Mouse (Mus musculus) adrenal gland, adult 8-10 months (tissue): Measurements from ENCODE around the gene Sgcd. TPM values are rescaled to one million over a fixed set of nuclear protein-coding genes. Genes with fewer than 3 reads are reported as not detected.

Source experiments
- DNase-seq: peaks from one replicate; pipeline ENCODE4 v3.0.0; 2022
- total RNA-seq, 4 experiments: library from RNA; stranded (reverse); gene quantifications; 2 replicates each; pipeline ENCODE4 v1.2.4; 2022

Gene Sgcd
- total RNA-seq, 4 experiments from 2014 or later, result 7.8 to 18.0 (median 8.9) TPM

DNA sequence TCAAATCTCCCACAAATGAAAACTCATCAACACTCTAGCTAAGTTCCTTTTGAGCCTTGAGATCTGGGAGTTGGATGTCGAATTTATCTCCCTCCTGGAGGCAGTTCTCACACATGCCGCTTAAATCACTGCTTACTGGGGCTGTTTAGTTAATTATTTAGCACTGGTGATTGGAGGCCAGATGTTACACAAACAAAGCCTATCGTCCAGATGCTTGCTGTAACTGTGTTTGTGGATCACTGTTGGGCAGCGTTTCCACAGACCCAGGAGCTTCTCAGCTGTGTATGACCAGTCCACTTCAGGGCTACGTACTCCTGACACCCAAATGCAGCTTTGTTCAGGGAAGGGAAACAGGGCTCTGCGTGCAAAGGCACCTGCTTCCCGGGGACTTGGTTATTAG lies 858.8 kb downstream of the Sgcd start:
- no peak for DNase-seq

DNA sequence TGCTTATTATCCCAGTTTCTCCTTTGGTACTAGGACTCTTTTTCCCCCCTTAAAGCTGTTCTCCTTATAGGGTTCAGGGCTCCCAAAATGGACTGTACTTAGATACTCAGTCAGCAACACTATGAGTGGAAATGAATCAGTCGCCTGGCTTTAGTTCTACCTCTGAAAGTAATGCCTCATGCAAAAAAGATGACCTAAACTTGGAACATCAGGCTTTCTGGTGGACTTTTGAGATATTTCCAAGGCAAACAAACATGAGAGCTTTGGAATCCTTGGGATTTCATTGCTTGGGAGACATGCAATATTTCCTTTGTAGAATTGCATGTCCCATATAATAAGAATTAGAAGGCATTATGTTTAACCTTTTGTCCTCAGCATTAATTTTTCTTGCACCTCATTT lies 859.6 kb downstream of the Sgcd start:
- DNase-seq, result no peak

DNA sequence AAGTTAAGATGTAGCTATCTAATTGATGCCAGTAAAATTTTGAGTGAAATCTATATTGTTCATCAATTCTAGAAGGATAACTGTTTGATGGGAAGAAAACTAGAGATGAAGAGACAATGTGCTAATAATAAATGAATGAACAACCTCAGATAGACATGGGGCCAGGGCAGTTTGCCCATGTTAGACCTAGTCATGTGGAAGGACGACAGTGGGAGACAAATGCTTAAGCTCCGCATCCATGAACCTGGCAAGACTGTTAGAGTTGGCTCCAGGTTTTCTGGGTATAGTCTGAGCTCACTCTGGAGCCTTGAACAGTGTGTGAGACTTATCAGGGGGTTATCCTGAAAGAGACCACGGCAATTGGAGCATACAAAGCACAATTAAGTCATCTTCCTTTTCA lies 860.4 kb downstream of the Sgcd start:
- DNase-seq, result no peak

DNA sequence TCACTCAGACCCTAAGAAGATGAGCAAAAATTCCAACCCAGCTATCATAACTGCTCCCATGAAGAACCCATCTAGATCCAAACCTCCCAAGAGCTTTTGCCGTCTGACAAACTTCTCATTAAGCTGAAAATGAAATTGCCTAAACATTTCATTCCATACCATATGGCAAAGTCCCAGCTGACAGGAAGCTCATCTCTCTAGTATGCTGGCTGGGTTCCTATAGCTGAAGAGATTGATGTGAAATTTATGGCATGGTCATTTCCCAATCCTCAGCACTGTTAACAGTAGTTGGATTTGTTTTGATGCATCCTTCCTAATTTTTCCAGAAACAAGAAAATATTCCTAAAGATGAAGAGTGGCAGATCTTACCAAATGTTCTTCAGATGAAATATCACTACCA lies 867.9 kb downstream of the Sgcd start:
- DNase-seq, result no peak

DNA sequence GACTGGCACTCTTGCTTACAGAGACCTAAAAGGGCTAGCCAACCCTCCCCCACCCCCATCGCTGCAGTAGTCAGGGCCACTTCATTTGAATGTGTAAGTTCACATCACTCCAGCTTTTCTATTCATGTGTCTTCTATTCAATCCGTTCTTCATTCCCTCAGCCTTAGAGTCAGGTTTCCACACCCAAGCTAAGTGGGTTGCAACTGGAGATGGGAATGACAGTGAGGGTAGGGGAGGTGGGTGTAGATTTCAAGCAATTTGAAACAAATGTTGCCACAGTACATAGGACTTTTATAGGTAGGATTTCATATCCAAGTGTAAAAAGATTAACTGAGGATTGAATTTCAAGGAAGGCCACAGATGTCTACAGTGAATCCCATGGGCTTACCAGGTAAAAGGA lies 870.9 kb downstream of the Sgcd start:
- no peak for DNase-seq

GRCm38 (mm10) chr11:47114366-47114765 lies 874.4 kb downstream of the Sgcd start:
- DNase-seq, result no peak

- DNase-seq, result no peak
Observed at GRCm38 (mm10) chr11:47113081-47113480, 875.7 kb downstream of the Sgcd start.

DNA sequence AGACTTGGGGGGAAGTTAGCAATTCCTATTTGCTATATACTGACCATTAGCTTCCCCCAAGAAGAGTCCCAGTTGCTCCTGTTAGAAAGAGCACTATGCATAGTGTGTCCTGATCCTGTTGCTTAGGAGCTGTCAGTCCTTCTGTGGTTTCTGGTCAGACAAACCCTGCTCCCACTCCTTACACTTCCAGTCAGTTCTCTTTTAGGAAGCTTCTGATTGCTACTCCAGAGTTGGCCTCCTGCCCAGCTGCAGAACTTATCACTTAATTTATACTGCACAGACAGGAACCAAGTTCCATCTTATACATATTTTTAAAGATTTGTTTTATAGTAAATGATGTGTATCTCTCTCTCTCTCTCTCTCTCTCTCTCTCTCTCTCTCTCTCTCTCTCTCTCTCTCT lies 878.5 kb downstream of the Sgcd start:
- DNase-seq, result no peak

GRCm38 (mm10) chr11:47107661-47108060 lies 881.1 kb downstream of the Sgcd start:
- DNase-seq, result no peak

- DNase-seq, result no peak
Observed at GRCm38 (mm10) chr11:47093296-47093912, 895.4 kb downstream of the Sgcd start.

DNA sequence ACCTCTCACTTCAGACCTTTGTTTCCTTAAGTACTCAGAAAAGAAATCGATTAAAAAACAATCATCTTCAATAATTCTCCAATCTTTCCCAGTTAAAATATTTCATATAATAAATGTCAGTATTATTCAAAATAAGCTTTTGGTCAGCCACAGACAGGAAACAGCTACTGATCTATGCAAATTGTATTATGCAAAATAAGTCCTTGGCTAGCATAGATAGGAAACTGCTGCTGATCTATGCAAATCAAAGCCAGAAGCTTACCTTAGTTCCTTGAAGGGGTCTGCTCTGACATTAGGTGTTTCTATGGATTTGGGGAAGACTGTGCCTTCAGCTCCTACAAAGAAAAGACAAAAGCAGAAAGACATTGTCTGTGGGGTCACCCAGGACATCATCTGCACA lies 906.3 kb downstream of the Sgcd start:
- DNase-seq, result no peak

DNA sequence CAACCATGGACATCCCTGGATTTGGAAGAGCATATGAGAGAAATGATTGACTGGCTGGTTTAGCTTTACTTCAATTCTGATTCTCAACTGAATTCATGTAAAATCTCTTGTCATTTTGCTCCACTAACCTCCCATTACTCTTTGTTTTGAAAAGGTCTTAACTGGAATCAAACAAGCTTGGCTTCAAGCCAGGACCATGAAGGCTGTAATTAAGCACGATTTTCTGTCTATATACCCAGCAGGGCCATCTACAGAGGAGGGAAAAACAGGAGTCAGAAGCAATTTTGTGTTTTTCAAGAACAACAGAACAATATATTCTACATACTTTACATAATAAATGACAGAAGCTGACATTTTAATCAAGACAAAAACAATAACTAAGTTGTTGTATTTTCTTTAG lies 915.2 kb downstream of the Sgcd start:
- DNase-seq, result no peak

- no peak for DNase-seq
Observed at GRCm38 (mm10) chr11:47071161-47071560, 917.6 kb downstream of the Sgcd start.

DNA sequence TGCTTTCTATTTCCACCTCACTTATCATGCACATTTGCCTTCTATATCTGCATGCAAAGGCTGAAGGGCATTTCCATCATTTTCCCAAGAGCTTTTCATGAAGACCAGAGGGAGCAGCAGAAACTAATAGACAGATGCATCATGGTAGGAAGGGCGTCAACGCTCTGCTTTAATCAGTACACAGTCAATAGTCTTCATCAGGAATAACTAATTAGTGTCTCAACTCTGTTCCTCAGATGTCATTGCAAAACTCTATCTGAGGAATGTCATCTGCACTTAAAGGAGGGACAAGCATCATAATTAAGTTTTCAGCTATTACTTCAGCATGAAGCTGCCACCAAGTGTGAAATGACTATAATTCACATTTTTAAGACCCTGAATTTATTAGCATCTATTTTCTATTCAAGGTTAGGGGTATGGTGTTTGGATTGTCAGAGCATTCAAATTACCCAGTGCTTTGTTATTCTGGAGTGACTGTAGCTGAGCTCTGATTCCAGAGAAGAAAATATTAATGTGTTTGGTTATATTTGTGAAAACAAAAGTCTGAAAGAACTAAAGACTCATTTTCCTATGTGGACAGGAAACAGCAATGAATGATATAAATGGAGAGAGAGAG lies 918.9 kb downstream of the Sgcd start:
- no peak for DNase-seq

DNA sequence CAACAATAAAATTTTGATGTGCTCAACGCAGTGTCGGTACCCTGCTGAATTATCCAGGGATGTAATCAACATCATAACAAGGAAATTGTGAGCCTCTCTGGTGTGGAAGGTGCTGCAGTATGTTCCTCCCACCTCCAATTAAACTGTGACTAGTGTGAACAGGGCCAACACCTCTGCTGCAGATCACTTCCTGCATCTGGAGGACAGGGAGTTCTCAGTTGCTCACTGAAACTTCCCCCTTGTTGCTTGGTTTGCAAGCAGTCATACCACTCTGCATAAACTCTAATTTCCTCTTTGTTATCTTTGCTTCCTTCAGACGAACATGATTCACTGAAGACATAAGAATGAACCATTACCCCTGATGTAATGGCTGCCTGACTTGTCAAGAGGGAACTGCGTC lies 925.1 kb downstream of the Sgcd start:
- DNase-seq, result no peak

GRCm38 (mm10) chr11:47050390-47050789 lies 938.4 kb downstream of the Sgcd start:
- no peak for DNase-seq

DNA sequence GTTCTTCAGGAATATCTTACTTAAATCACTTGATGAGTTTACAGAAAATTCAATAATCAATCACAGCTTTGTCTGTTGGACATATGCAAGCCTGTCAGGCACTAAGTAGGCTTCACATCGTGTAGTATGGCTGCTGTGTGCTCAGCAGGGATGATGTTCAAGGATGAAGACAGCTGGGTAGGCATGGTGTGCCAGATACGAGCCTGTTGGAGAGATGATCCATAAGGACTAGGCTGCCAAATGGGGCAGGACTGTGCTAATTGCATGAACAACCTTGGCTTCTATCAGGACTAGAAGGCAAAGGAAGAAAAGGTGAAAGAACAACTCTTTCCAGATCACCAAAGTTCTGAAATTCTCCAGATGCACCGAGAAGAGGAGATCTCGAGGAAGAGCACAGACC lies 939.0 kb downstream of the Sgcd start:
- no peak for DNase-seq

- DNase-seq, result no peak
Observed at GRCm38 (mm10) chr11:47032318-47032717, 956.5 kb downstream of the Sgcd start.

DNA sequence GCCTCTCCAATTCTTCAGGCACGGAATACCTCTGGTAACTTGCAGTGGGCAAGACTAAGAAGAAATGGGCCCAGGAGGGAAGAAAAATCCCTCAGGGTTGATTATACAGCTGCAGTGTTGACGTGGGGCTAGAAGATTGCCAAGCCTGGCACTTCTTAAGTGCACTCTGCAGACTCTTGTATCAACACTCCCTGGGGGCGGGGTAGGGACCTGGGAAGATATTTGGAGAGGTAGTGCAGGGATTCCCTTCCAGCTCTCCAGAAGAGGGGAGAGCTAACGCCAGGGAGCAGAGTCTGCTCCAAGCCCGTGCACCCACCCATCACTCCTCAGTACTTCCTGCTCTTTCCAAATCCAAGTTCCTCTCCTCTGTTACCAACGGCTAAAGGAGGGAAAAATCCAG lies 967.9 kb downstream of the Sgcd start:
- DNase-seq, result no peak

DNA sequence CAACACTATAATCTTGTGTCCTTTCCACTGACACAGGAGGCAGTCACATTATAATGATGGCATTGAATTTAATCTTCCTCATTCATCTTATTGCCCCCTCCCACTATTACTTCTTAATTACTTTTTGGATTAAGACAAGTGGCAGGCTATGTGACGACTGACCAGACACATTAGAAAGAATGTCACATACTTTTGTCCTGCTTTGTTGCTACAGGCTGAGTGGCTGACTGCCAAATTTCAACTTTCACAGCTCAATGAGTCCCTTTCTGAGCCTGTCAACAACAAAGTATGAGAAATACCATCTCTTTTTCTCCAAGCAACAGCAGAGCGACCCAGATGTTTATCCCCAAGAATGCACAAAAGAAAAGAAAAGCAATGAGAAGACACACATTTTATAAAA lies 970.6 kb downstream of the Sgcd start:
- no peak for DNase-seq

- no peak for DNase-seq
Observed at GRCm38 (mm10) chr11:47015683-47016082, 973.1 kb downstream of the Sgcd start.

DNA sequence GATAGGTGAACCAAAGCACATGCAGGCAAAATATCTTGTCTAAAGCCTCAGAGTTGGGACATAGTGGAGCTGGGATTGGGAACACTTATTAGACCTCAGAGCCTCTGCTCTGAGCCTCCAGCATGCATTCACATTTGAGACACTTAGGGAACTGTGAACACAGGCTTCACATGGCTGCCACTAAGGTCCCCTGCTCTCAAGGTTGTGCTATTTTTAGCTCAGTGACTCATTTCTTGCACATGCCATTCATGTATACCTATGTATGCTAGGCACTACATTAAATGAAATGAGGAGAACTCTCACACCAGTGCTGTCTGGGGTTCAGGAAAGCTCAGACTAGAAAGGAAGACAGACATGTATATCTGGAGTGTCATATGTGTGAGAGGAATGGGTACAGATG lies 974.5 kb downstream of the Sgcd start:
- DNase-seq, result no peak

GRCm38 (mm10) chr11:47010166-47010565 lies 978.6 kb downstream of the Sgcd start:
- DNase-seq, result no peak

DNA sequence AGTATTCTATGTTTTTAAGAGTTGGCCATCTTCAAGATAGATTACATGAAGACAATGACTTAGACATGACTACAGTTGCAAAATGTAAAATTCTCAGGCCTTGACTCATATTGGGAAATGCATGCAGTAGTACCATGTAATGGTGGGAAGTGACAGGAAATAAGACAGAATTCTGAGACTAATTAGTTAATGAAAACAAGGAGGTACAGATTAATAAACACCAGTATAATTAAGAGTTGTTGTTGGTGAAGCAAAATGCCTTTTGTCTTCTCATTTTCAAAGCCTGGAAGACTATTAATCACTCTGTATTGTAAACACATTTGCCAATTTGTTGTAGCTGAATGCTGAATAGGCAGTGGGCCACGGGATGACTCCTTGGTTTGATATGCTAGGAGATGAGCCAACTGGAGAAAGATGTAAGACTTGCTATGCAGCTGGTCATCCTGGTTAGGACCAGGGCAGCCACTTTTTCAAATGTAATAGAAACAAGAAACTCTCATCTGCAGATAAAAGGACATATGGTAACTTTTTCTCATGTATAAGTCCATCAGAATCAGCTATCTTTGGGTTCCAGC lies 983.4 kb downstream of the Sgcd start:
- no peak for DNase-seq

GRCm38 (mm10) chr11:46939311-46939710 lies 1049.5 kb downstream of the Sgcd start:
- no peak for DNase-seq
